Mouse (Mus musculus): Measurements from ENCODE around the gene Smarcc2. TPM values are rescaled to one million over a fixed set of nuclear protein-coding genes. Genes with fewer than 3 reads are reported as not detected.

Gene Smarcc2
- polyA plus RNA-seq, 1 experiment from 2014 or later, result 136 TPM

DNA sequence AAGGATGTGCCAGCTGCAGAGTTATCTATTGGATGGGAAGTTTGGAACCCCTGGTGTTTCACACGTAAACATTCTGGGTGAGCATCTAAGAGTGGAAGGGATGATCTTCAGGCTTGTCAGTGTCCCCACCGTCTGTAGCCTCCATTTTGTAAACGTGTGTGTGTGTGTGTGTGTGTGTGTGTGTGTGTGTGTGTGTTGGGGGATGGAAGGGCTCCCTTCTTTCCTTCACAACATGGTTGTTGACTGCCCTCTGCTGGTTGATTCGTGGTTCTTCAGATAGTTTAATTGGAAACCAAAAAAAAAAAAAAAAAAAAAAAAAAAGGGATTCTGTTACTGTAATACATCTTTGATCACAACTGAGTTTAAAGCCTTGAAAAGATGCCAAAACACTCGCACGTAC lies 3.8 kb upstream of the Smarcc2 start:
- H3K4me1 ChIP-seq (ENCODE audit: control insufficient read depth, insufficient read depth, low read depth, low read length), result no peaks in the 10 kb centered on the region; the same call in 1 of the 2 replicates
- H3K27me3 ChIP-seq (replicated peaks; ENCODE audit: control insufficient read depth, insufficient read depth, low read length), result no peaks in the 10 kb centered on the region
- no peak for ATAC-seq
- H3K36me3 ChIP-seq (ENCODE audit: control insufficient read depth, insufficient read depth, low read length), result no peaks in the 10 kb centered on the region
- 5% methylated on average over 6 of the region's 6 CpGs for WGBS
- no peak overlapping the region for H3K27ac ChIP-seq (ENCODE audit: low read depth, low read length)
- no peak overlapping the region for H3K4me3 ChIP-seq (ENCODE audit: low read length)
- no peaks in the 10 kb centered on the region for H3K9me3 ChIP-seq (ENCODE audit: control insufficient read depth, low read length)
- H3K4me2 ChIP-seq (ENCODE audit: low read length), result peak overlapping the region; percentile 30
- H3K9ac ChIP-seq (ENCODE audit: low read depth, low read length), result no peak overlapping the region

DNA sequence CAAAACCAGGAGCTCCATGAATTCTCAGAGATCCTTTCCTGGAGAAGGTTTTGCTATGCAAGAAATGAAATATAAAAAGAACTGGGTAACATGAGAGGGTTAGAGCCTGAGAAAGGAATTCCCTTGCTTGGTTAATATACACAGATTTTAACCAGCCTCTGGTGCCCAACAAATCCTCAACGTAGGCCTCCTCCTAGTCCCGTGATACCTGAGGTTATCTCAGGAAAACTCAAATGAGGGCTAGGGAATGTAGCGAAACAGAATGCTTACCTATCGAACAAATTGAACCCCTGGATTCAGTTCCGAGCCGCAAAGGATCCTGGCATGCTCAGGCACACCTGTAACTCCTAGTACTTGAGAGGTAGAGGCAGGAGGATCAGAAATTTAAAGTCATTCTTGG lies 1.4 kb upstream of the Smarcc2 start:
- Histone ChIP-seq H3K4me1 (ENCODE audit: control insufficient read depth, insufficient read depth, low read depth, low read length) (peaks cover 10% of the 10 kb centered on the region), H3K36me3 (ENCODE audit: control insufficient read depth, insufficient read depth, low read length) (0 out of 2 replicates have a peak, but pooled peaks cover 4% of the 10 kb centered on the region), H3K4me2 (ENCODE audit: low read length) (no peak overlapping the region), H3K4me3 (ENCODE audit: low read length) (no peak overlapping the region), H3K9ac (ENCODE audit: low read depth, low read length) (no peak overlapping the region), H3K9me3 (ENCODE audit: control insufficient read depth, low read length) (no peaks in the 10 kb centered on the region), H3K27ac (ENCODE audit: low read depth, low read length) (no peak overlapping the region), H3K27me3 (replicated peaks; ENCODE audit: control insufficient read depth, insufficient read depth, low read length) (no peaks in the 10 kb centered on the region)
- ATAC-seq, result no peak
- 89% methylated on average over 6 of the region's 6 CpGs for WGBS

DNA sequence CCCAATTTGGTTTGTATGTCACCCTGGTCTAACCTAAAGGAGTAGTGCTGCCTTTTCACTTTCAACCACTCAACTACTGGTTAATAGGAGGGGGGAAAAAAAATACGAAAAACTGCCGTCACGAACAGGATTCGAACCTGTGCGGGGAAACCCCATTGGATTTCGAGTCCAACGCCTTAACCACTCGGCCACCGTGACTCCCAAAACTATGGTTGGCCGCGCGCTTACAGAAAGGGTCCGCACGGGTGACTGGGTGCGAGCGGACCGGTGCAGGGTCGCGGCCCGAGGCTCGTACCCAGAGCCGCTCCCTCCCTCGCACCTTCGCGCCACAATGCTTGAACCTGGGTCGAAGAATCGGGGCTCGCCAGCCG lies 715 bp upstream of the Smarcc2 start:
- peak overlapping the region; percentile 95 for H3K4me3 ChIP-seq (ENCODE audit: low read length)

DNA sequence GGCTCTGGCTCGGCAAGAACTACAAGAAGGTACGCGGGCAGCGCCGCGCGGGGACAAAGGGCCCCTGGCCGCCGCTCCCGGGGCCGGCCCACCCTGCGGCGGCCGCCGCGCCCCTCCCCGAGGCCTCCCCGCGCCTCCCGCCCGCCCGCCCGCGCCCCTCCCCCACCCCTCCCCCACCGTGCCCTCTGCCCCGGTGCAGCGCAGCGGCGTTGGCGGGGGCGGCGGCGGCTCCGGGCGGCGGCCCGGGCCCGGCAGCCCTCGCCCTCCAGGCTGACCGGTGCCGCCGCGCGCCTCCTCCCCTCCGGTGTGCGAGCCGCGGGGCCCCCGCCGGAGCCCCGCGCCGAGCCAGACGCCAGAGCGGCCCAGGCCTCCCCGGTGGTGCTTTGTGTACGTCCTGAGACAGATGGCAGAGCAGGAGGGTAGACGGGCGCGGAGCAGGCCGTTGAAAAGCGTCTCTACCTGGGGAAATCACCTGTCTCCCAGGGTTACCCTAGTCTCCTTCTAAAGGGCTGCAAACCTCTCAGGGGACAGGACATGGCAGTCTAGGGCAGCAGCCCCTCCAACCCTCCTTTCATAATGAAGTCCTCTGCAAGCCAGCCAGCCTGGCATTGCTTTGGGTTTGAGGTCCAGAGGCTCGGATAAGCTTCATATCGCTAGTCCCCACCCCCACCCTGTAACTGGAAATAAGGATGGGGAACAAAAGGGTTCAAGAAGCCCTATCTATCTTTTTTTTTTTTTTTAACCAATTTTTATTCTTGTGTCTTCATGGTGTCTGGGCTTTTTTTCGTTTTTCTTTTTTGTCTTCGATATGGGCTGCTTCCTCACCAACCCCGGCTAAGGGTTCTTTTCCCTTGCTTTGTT lies 591 bp downstream of the Smarcc2 start:
- under 1% methylated on average over 13 of the region's 67 CpGs for WGBS
- peak; percentile 51 for ATAC-seq
- Histone ChIP-seq H3K27ac (ENCODE audit: low read depth, low read length) (peak overlapping the region; percentile 98), H3K4me3 (ENCODE audit: low read length) (peak overlapping the region; percentile 95), H3K4me1 (ENCODE audit: control insufficient read depth, insufficient read depth, low read depth, low read length) (peaks cover 10% of the 10 kb centered on the region), H3K36me3 (ENCODE audit: control insufficient read depth, insufficient read depth, low read length) (peaks cover 21% of the 10 kb centered on the region), H3K9me3 (ENCODE audit: control insufficient read depth, low read length) (no peaks in the 10 kb centered on the region), H3K27me3 (replicated peaks; ENCODE audit: control insufficient read depth, insufficient read depth, low read length) (no peaks in the 10 kb centered on the region), H3K9ac (ENCODE audit: low read depth, low read length) (peak overlapping the region; percentile 99), H3K4me2 (ENCODE audit: low read length) (peak overlapping the region; percentile 85)

More for the DNA sequence above, 715 bp upstream of the Smarcc2 start:
- WGBS, result 0% methylated on average over 29 of the region's 29 CpGs
- Histone ChIP-seq H3K4me1 (ENCODE audit: control insufficient read depth, insufficient read depth, low read depth, low read length) (peaks cover 10% of the 10 kb centered on the region), H3K27ac (ENCODE audit: low read depth, low read length) (peak overlapping the region; percentile 98), H3K4me2 (ENCODE audit: low read length) (peak overlapping the region; percentile 64), H3K9me3 (ENCODE audit: control insufficient read depth, low read length) (no peaks in the 10 kb centered on the region), H3K36me3 (ENCODE audit: control insufficient read depth, insufficient read depth, low read length) (peaks cover 10% of the 10 kb centered on the region), H3K27me3 (replicated peaks; ENCODE audit: control insufficient read depth, insufficient read depth, low read length) (no peaks in the 10 kb centered on the region), H3K9ac (ENCODE audit: low read depth, low read length) (peak overlapping the region; percentile 99)
- ATAC-seq, result peak; percentile 68

DNA sequence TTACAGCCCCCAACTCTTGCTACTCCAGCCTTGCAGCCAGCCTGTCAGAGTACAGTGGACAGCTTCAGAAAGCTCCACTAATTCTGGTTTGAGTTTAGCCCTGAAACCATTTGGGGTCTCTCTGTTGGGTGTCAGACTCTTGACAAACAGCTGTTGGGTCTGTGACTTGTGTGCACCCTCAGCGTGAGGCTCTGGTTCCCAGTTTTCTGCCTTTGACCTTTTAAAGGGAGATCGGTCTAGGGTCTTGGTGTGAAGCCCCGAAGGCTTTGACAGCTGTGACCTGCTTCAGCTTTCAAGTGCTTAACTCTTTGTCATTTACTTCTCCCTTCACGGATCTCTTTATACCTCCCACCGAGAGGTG lies 1.2 kb downstream of the Smarcc2 start:
- no peak for ATAC-seq
- no peaks in the 10 kb centered on the region for H3K27me3 ChIP-seq (replicated peaks; ENCODE audit: control insufficient read depth, insufficient read depth, low read length)
- peak overlapping the region; percentile 85 for H3K4me2 ChIP-seq (ENCODE audit: low read length)
- H3K9ac ChIP-seq (ENCODE audit: low read depth, low read length), result peak overlapping the region; percentile 99
- H3K36me3 ChIP-seq (ENCODE audit: control insufficient read depth, insufficient read depth, low read length), result peaks cover 26% of the 10 kb centered on the region
- H3K27ac ChIP-seq (ENCODE audit: low read depth, low read length), result peak overlapping the region; percentile 98
- no peaks in the 10 kb centered on the region for H3K9me3 ChIP-seq (ENCODE audit: control insufficient read depth, low read length)
- H3K4me3 ChIP-seq (ENCODE audit: low read length), result peak overlapping the region; percentile 95
- peaks cover 10% of the 10 kb centered on the region for H3K4me1 ChIP-seq (ENCODE audit: control insufficient read depth, insufficient read depth, low read depth, low read length)
- 1% methylated on average over 5 of the region's 5 CpGs for WGBS

DNA sequence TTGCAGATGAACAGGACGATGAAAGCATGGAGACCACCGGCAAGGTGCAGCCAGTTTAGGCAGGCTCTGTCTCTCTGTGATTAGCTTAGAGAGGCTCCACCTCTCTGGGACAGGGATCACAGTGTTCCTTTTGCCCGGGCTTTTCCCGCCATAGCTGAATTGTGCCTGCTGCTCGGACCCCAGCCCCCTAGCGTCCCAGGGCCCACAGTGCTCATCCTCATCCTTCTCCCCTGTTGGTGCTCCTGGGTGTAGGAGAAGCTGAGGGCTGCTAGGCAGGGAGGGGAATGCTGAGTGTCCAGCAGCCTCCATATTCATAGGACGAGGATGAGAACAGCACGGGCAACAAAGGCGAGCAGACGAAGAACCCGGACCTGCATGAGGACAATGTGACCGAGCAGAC lies 15.3 kb downstream of the Smarcc2 start:
- H3K36me3 ChIP-seq (ENCODE audit: control insufficient read depth, insufficient read depth, low read length), result peaks cover 62% of the 10 kb centered on the region
- no peak overlapping the region for H3K27ac ChIP-seq (ENCODE audit: low read depth, low read length)
- ATAC-seq, result no peak
- WGBS, result 90% methylated on average over 12 of the region's 12 CpGs
- no peak overlapping the region for H3K9ac ChIP-seq (ENCODE audit: low read depth, low read length)
- no peak overlapping the region for H3K4me2 ChIP-seq (ENCODE audit: low read length)
- no peak overlapping the region for H3K4me3 ChIP-seq (ENCODE audit: low read length)
- H3K4me1 ChIP-seq (ENCODE audit: control insufficient read depth, insufficient read depth, low read depth, low read length), result no peaks in the 10 kb centered on the region
- H3K9me3 ChIP-seq (ENCODE audit: control insufficient read depth, low read length), result no peaks in the 10 kb centered on the region
- no peaks in the 10 kb centered on the region for H3K27me3 ChIP-seq (replicated peaks; ENCODE audit: control insufficient read depth, insufficient read depth, low read length)

DNA sequence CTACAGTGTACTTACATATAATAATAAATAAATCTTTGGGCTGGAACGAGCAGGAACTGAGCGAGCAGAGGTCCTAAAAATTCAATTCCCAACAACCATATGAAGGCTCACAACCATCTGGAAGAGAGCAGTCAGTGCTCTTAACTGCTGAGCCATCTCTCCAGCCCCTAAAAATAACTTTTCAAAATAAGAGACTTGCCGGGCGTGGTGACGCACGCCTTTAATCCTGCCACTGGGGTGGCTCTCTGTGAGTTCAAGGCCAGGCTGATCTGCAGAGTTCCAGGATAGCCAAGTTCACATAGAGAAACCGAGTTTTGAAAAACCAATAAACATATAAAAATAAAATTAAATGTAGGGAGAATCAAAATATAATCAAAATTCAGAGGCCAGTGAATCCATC lies 27.3 kb downstream of the Smarcc2 start:
- H3K4me2 ChIP-seq (ENCODE audit: low read length), result no peak overlapping the region
- H3K27me3 ChIP-seq (replicated peaks; ENCODE audit: control insufficient read depth, insufficient read depth, low read length), result no peaks in the 10 kb centered on the region
- H3K4me3 ChIP-seq (ENCODE audit: low read length), result no peak overlapping the region
- no peak overlapping the region for H3K9ac ChIP-seq (ENCODE audit: low read depth, low read length)
- H3K4me1 ChIP-seq (ENCODE audit: control insufficient read depth, insufficient read depth, low read depth, low read length), result peaks cover 10% of the 10 kb centered on the region
- ATAC-seq, result no peak
- WGBS, result 91% methylated on average over 7 of the region's 7 CpGs
- no peak overlapping the region for H3K27ac ChIP-seq (ENCODE audit: low read depth, low read length)
- H3K36me3 ChIP-seq (ENCODE audit: control insufficient read depth, insufficient read depth, low read length), result peaks cover 71% of the 10 kb centered on the region
- H3K9me3 ChIP-seq (ENCODE audit: control insufficient read depth, low read length), result no peaks in the 10 kb centered on the region

DNA sequence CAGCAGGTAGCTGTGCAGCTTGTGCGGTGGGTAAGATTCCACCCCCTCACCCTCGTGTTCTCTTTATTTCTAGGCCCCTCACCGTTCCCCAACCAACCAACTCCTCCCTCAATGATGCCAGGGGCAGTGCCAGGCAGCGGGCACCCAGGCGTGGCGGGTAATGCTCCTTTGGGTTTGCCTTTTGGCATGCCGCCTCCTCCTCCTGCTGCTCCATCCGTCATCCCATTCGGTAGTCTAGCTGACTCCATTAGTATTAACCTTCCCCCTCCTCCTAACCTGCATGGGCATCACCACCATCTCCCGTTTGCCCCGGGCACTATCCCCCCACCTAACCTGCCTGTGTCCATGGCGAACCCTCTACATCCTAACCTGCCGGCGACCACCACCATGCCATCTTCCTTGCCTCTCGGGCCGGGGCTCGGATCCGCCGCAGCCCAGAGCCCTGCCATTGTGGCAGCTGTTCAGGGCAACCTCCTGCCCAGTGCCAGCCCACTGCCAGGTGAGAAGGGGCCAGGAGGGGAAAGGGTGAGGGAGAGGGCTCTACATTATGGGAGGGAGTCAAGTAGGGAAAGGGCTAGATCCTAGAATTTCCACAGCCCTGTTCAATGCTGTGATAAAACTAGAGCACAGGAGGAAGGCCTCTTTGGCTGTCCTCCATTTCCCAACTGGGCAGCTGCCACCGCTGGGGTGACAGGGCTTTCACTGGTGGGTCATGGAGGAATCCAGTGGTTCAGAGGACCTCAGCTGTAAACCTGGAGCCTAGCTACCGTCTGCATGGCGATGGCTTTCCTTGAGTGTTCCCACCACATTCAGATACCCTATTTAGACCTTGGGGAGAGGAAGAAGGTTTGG lies 29.0 kb downstream of the Smarcc2 start:
- no peak for ATAC-seq
- H3K9ac ChIP-seq (ENCODE audit: low read depth, low read length), result no peak overlapping the region
- WGBS, result 86% methylated on average over 22 of the region's 22 CpGs
- H3K27me3 ChIP-seq (replicated peaks; ENCODE audit: control insufficient read depth, insufficient read depth, low read length), result no peaks in the 10 kb centered on the region
- H3K4me1 ChIP-seq (ENCODE audit: control insufficient read depth, insufficient read depth, low read depth, low read length), result peaks cover 22% of the 10 kb centered on the region
- H3K9me3 ChIP-seq (ENCODE audit: control insufficient read depth, low read length), result no peaks in the 10 kb centered on the region
- 0 out of 2 replicates have a peak overlapping the region, but pooled peaks have one; percentile 5 for H3K27ac ChIP-seq (ENCODE audit: low read depth, low read length)
- H3K4me3 ChIP-seq (ENCODE audit: low read length), result no peak overlapping the region
- H3K36me3 ChIP-seq (ENCODE audit: control insufficient read depth, insufficient read depth, low read length), result peaks cover 58% of the 10 kb centered on the region
- H3K4me2 ChIP-seq (ENCODE audit: low read length), result no peak overlapping the region

DNA sequence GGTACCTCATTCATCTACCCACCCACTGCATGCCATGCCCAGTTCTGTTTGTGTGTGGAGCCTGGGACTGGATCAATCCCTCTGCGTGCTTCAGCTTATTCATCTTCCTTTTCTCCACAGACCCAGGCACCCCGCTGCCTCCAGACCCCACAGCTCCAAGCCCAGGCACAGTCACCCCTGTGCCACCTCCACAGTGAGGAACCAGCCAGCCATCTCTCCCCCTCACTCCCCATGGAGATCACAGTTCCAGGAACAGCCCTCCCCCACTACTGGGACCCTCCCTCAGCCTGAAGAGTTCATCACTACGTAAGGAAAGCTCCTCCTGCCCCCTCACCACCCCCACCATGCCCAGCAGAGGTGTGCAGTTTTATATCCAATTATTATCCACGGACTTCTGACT lies 29.7 kb downstream of the Smarcc2 start:
- H3K9ac ChIP-seq (ENCODE audit: low read depth, low read length), result no peak overlapping the region
- H3K9me3 ChIP-seq (ENCODE audit: control insufficient read depth, low read length), result no peaks in the 10 kb centered on the region
- H3K27ac ChIP-seq (ENCODE audit: low read depth, low read length), result no peak overlapping the region
- no peak overlapping the region for H3K4me2 ChIP-seq (ENCODE audit: low read length)
- ATAC-seq, result no peak
- H3K4me1 ChIP-seq (ENCODE audit: control insufficient read depth, insufficient read depth, low read depth, low read length), result peaks cover 22% of the 10 kb centered on the region
- H3K4me3 ChIP-seq (ENCODE audit: low read length), result no peak overlapping the region
- H3K27me3 ChIP-seq (replicated peaks; ENCODE audit: control insufficient read depth, insufficient read depth, low read length), result no peaks in the 10 kb centered on the region
- H3K36me3 ChIP-seq (ENCODE audit: control insufficient read depth, insufficient read depth, low read length), result peaks cover 51% of the 10 kb centered on the region
- 67% methylated on average over 4 of the region's 4 CpGs for WGBS
